Mouse (Mus musculus) forebrain, embryonic 16.5 days (tissue): ENCODE data around the gene Aknad1. TPM values are rescaled to one million over a fixed set of nuclear protein-coding genes. Genes with fewer than 3 reads are reported as not detected.

Experiments used
- ATAC-seq: fragments of 200-750 bp; cut with Nextera tagmentation; 2 replicates; pipeline ENCODE4 v1.8.0; 2017; ENCODE audit warnings: mild to moderate bottlenecking, moderate library complexity
- H3K27ac ChIP-seq: fragments of 300-500 bp; sonication (generic); 2 replicates; pipeline ENCODE4 v1.5.1; 2014; ENCODE audit warnings: low read length, control low read depth
- H3K27me3 ChIP-seq: fragments of 300-500 bp; sonication (generic); replicated peaks from 2 replicates; pipeline ENCODE4 v1.6.1; 2014; ENCODE audit warnings: low read length; ENCODE audit not compliant: control insufficient read depth, insufficient read depth
- H3K36me3 ChIP-seq: fragments of 300-500 bp; sonication (generic); 2 replicates; pipeline ENCODE4 v1.6.1; 2014; ENCODE audit not compliant: control insufficient read depth, insufficient read depth
- H3K4me1 ChIP-seq: fragments of 300-500 bp; sonication (generic); replicated peaks from 2 replicates; pipeline ENCODE4 v1.6.1; 2014; ENCODE audit warnings: low read length; ENCODE audit not compliant: control insufficient read depth, insufficient read depth
- H3K4me2 ChIP-seq: fragments of 300-500 bp; sonication (generic); 2 replicates; pipeline ENCODE4 v1.6.1; 2014; ENCODE audit warnings: mild to moderate bottlenecking, low read length, control low read depth
- H3K4me3 ChIP-seq: fragments of 300-500 bp; sonication (generic); replicated peaks from 2 replicates; pipeline ENCODE4 v1.5.1; 2014; ENCODE audit warnings: mild to moderate bottlenecking, low read length, control low read depth
- H3K9ac ChIP-seq: fragments of 300-500 bp; sonication (generic); replicated peaks from 2 replicates; pipeline ENCODE4 v1.6.1; 2014; ENCODE audit warnings: low read depth, low read length, control low read depth
- H3K9me3 ChIP-seq: fragments of 300-500 bp; sonication (generic); 2 replicates; pipeline ENCODE4 v1.6.1; 2016; ENCODE audit warnings: low read length; ENCODE audit not compliant: control insufficient read depth
- WGBS: fragments of 180-500 bp; shearing (Covaris S2); extraction: QIAGEN DNeasy Blood & Tissue Kit; methylation state at CpG from one replicate; pipeline ENCODE4 v1.1.7; 2014; 5-methylcytosine and 5-hydroxymethylcytosine counted together
- polyA plus RNA-seq: library from polyadenylated mRNA; unstranded; fragments of >200 nt; fragmentation: Nextera tagmentation; extraction: Ambion mirVana; gene quantifications from 2 replicates; pipeline ENCODE4 v1.2.1, GENCODE M21; 2015

Gene Aknad1
- polyA plus RNA-seq, 1 experiment from 2014 or later: not detected

DNA sequence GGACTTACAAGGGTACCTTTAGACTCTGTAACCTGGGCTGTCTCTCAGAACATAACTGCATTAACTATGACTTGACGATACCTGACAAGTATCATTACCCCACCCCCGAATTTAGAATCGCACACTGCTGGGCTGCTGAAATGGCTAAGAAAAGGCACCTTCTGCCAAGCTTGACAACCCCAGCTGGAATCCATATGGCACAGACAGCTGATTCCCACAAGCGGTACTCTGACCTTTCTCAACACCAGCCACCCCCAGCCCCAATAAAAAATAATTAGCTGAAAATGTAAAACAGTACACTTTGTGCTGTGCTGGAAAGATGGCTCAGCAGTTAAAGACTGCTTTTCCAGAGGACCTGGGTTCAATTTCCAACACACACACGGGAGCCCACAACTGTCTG lies 49.8 kb downstream of the Aknad1 start:
- no peaks in the 10 kb centered on the region for H3K4me1 ChIP-seq
- H3K9me3 ChIP-seq: 0 out of 2 replicates have a peak, but pooled peaks cover 2% of the 10 kb centered on the region
- no peak for ATAC-seq
- no peak overlapping the region for H3K4me3 ChIP-seq
- H3K36me3 ChIP-seq: no peaks in the 10 kb centered on the region
- H3K27ac ChIP-seq: no peak overlapping the region
- H3K4me2 ChIP-seq: no peak overlapping the region
- WGBS: 63% methylated on average over 5 of the region's 5 CpGs
- no peak overlapping the region for H3K9ac ChIP-seq
- no peaks in the 10 kb centered on the region for H3K27me3 ChIP-seq

GRCm38 (mm10) chr3:108790499-108790898 lies 51.0 kb downstream of the Aknad1 start:
- Histone ChIP-seq H3K9ac (no peak overlapping the region), H3K4me2 (no peak overlapping the region), H3K27me3 (no peaks in the 10 kb centered on the region), H3K36me3 (no peaks in the 10 kb centered on the region), H3K4me3 (no peak overlapping the region), H3K9me3 (no peaks in the 10 kb centered on the region), H3K27ac (no peak overlapping the region), H3K4me1 (no peaks in the 10 kb centered on the region)
- no peak for ATAC-seq
- WGBS: 86% methylated on average over 3 of the region's 3 CpGs

GRCm38 (mm10) chr3:108791054-108791706 lies 51.7 kb downstream of the Aknad1 start:
- Histone ChIP-seq H3K4me1 (no peaks in the 10 kb centered on the region), H3K9ac (no peak overlapping the region), H3K27ac (no peak overlapping the region), H3K9me3 (no peaks in the 10 kb centered on the region), H3K4me2 (no peak overlapping the region), H3K36me3 (no peaks in the 10 kb centered on the region), H3K4me3 (no peak overlapping the region), H3K27me3 (no peaks in the 10 kb centered on the region)
- no peak for ATAC-seq
- 76% methylated on average over 7 of the region's 7 CpGs for WGBS

DNA sequence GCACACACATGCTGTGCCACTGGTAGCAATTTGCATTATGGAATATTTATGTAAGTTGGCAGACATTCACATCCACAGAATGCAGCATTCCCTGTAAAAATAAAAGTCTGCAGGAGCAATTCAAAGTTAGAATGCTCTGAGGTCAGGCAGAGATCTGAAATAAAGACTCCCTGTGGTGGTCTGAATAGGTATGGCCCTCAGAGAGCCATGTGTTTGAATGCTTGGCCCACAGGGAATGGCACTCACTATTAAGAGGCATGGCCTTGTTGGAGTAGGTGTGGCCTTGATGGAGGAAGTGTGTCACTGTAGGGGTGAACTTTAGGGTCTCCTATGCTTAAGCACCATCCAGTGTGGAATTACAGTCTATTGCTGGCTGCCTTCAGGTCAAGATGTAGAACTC lies 53.0 kb downstream of the Aknad1 start:
- 0 out of 2 replicates have a peak, but pooled peaks have one; percentile 33 for ATAC-seq
- H3K27ac ChIP-seq: no peak overlapping the region

DNA sequence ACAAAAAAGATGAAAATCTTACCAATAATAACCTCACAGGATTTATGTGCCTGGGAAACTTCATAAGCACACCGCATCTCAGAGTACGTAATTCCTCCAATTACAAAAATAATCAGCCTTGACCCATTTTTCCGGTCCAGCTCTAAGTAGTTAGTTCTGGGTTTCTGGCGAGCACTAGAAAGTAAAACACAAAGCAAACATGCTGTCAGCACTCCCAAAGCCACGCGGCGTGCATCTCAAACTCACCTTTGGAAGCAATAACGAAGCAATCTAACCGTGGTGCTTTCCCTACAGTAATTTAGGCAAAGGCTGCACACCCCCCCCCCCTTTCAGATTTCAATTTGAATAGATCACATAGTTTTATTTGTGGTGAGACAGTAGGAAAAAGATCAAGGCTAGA lies 55.3 kb downstream of the Aknad1 start:
- Histone ChIP-seq H3K9ac (no peak overlapping the region), H3K9me3 (no peaks in the 10 kb centered on the region), H3K4me2 (no peak overlapping the region), H3K27me3 (no peaks in the 10 kb centered on the region), H3K4me1 (no peaks in the 10 kb centered on the region), H3K4me3 (no peak overlapping the region), H3K27ac (no peak overlapping the region), H3K36me3 (no peaks in the 10 kb centered on the region)
- WGBS: 74% methylated on average over 9 of the region's 9 CpGs
- no peak for ATAC-seq

More for the DNA sequence above, 53.0 kb downstream of the Aknad1 start:
- H3K4me2 ChIP-seq: no peak overlapping the region
- no peaks in the 10 kb centered on the region for H3K27me3 ChIP-seq
- H3K36me3 ChIP-seq: no peaks in the 10 kb centered on the region
- H3K9me3 ChIP-seq: no peaks in the 10 kb centered on the region
- H3K9ac ChIP-seq: no peak overlapping the region
- no peaks in the 10 kb centered on the region for H3K4me1 ChIP-seq
- no peak overlapping the region for H3K4me3 ChIP-seq

DNA sequence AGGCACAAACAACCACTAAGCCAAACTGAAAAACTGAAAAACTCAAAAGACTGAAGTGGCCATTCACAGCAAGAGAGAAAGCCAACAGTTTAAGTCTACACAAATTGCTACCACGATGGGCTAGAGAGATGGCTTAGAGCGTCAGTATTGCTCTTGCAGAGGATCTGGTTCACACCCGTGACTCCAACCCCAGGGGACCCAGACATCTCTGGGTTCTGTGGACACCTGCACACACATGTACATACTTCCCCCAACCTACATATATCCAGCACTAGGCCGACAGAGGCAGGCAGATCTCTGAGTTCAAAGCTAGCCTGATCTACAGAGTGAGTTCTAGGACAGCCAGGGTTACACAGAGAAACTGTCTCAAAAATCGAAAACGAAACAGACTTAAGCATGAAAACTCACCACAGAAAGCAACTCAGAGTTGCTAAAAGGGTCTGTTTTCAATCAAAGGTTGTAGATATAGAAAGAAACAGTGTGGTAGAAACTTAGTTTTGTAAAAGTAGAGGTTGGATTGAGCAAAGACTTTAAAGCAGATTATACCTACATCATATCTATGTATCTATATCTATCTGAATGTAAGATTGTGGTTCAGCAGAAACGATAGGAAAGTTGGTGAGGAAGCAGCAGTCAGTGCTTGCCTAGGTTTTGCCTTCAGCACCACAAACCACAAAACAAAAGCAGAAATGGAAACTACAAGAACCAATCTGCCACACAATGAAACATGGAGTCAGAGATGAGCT lies 56.3 kb downstream of the Aknad1 start:
- Histone ChIP-seq H3K36me3 (no peaks in the 10 kb centered on the region), H3K4me2 (no peak overlapping the region), H3K9ac (no peak overlapping the region), H3K4me1 (no peaks in the 10 kb centered on the region), H3K4me3 (no peak overlapping the region), H3K9me3 (no peaks in the 10 kb centered on the region), H3K27me3 (no peaks in the 10 kb centered on the region), H3K27ac (no peak overlapping the region)
- ATAC-seq: no peak
- WGBS: 87% methylated on average over 7 of the region's 7 CpGs

GRCm38 (mm10) chr3:108796386-108796785 lies 56.9 kb downstream of the Aknad1 start:
- no peak for ATAC-seq
- Histone ChIP-seq H3K4me2 (no peak overlapping the region), H3K27me3 (no peaks in the 10 kb centered on the region), H3K9me3 (no peaks in the 10 kb centered on the region), H3K36me3 (no peaks in the 10 kb centered on the region), H3K4me1 (no peaks in the 10 kb centered on the region), H3K27ac (no peak overlapping the region), H3K9ac (no peak overlapping the region), H3K4me3 (no peak overlapping the region)
- WGBS: 94% methylated on average over 4 of the region's 4 CpGs

DNA sequence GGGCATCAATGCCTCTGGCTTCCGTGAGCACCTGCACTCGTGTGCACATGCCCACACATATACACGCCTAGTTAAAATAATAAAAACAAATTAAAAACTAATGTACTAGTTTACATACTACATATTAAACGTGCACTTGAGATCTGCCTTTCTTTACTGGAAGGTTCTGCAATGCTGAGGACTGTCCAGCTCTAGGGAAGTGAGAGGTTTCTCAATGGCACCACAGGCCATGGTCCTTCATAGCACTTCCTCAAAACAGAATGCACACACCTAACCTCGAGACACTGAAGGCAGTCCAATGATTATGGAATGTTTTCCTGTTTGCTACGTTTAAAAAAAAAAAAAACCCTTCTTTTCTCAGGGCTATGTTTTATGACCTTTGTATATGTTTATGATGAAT lies 58.3 kb downstream of the Aknad1 start:
- ATAC-seq: no peak
- 93% methylated on average over 6 of the region's 6 CpGs for WGBS

GRCm38 (mm10) chr3:108798375-108798774 lies 58.9 kb downstream of the Aknad1 start:
- Histone ChIP-seq H3K36me3 (peaks cover 5% of the 10 kb centered on the region; the same call in 1 of the 2 replicates), H3K4me1 (no peaks in the 10 kb centered on the region), H3K27me3 (no peaks in the 10 kb centered on the region), H3K4me3 (no peak overlapping the region), H3K9ac (no peak overlapping the region), H3K9me3 (no peaks in the 10 kb centered on the region), H3K4me2 (no peak overlapping the region), H3K27ac (no peak overlapping the region)
- WGBS: 84% methylated on average over 2 of the region's 2 CpGs
- ATAC-seq: no peak

More for the DNA sequence above, 58.3 kb downstream of the Aknad1 start:
- no peak overlapping the region for H3K27ac ChIP-seq
- H3K27me3 ChIP-seq: no peaks in the 10 kb centered on the region
- H3K9me3 ChIP-seq: no peaks in the 10 kb centered on the region
- H3K4me2 ChIP-seq: no peak overlapping the region
- H3K4me1 ChIP-seq: no peaks in the 10 kb centered on the region
- H3K9ac ChIP-seq: no peak overlapping the region
- H3K4me3 ChIP-seq: no peak overlapping the region
- H3K36me3 ChIP-seq: peaks cover 3% of the 10 kb centered on the region; the same call in 1 of the 2 replicates
